Mouse (Mus musculus) intestine, embryonic 15.5 days (tissue): ENCODE measurements around the gene Flnc. TPM values are rescaled to one million over a fixed set of nuclear protein-coding genes. Genes with fewer than 3 reads are reported as not detected.

Experiments
- ATAC-seq: fragments of 200-750 bp; cut with Nextera tagmentation; 2 replicates; pipeline ENCODE4 v1.8.0; 2017; ENCODE audit warnings: moderate TSS enrichment, moderate library complexity
- H3K27ac ChIP-seq: fragments of 300-500 bp; sonication (generic); 2 replicates; pipeline ENCODE4 v1.5.1; 2015; ENCODE audit warnings: mild to moderate bottlenecking, inconsistent platforms
- H3K27me3 ChIP-seq: fragments of 300-500 bp; sonication (generic); replicated peaks from 2 replicates; pipeline ENCODE4 v1.6.1; 2015; ENCODE audit warnings: inconsistent platforms
- H3K36me3 ChIP-seq: fragments of 300-500 bp; sonication (generic); 2 replicates; pipeline ENCODE4 v1.6.1; 2015; ENCODE audit warnings: inconsistent platforms
- H3K4me1 ChIP-seq: fragments of 300-500 bp; sonication (generic); replicated peaks from 2 replicates; pipeline ENCODE4 v1.6.1; 2015; ENCODE audit warnings: inconsistent platforms
- H3K4me2 ChIP-seq: fragments of 300-500 bp; sonication (generic); replicated peaks from 2 replicates; pipeline ENCODE4 v1.6.1; 2015; ENCODE audit warnings: mild to moderate bottlenecking, inconsistent platforms
- H3K4me3 ChIP-seq: fragments of 300-500 bp; sonication (generic); replicated peaks from 2 replicates; pipeline ENCODE4 v1.5.1; 2015; ENCODE audit warnings: inconsistent platforms
- H3K9ac ChIP-seq: fragments of 300-500 bp; sonication (generic); 2 replicates; pipeline ENCODE4 v1.6.1; 2015; ENCODE audit warnings: inconsistent platforms
- H3K9me3 ChIP-seq: fragments of 300-500 bp; sonication (generic); 2 replicates; pipeline ENCODE4 v1.6.1; 2016; ENCODE audit warnings: inconsistent platforms
- WGBS: fragments of 180-500 bp; shearing (Covaris S2); methylation state at CpG from one replicate; pipeline ENCODE4 v1.1.7; 2015; 5-methylcytosine and 5-hydroxymethylcytosine counted together
- polyA plus RNA-seq: library from polyadenylated mRNA; unstranded; fragments of >200 nt; fragmentation: Nextera tagmentation; extraction: Ambion mirVana; gene quantifications from 2 replicates; pipeline ENCODE4 v1.2.1, GENCODE M21; 2015

Flnc gene
- polyA plus RNA-seq, 1 experiment from 2014 or later = 10.1 TPM

- H3K27me3 ChIP-seq = peaks cover 6% of the 10 kb centered on the region
- WGBS = 85% methylated on average over 7 of the region's 7 CpGs
- no peak overlapping the region for H3K9ac ChIP-seq
These were observed 67.1 kb downstream of the Flnc start for GRCm38 (mm10) chr6:29500177-29500576.

GRCm38 (mm10) chr6:29500810-29501209, 67.8 kb downstream of the Flnc start:
- no peak overlapping the region for H3K27ac ChIP-seq
- no peak overlapping the region for H3K4me3 ChIP-seq
- H3K27me3 ChIP-seq = peaks cover 3% of the 10 kb centered on the region
- H3K9ac ChIP-seq = no peak overlapping the region
- H3K9me3 ChIP-seq = no peaks in the 10 kb centered on the region
- WGBS = 92% methylated on average over 6 of the region's 6 CpGs
- no peaks in the 10 kb centered on the region for H3K4me1 ChIP-seq
- H3K4me2 ChIP-seq = no peak overlapping the region
- no peak for ATAC-seq
- no peaks in the 10 kb centered on the region for H3K36me3 ChIP-seq

More at GRCm38 (mm10) chr6:29500177-29500576, 67.1 kb downstream of the Flnc start:
- Histone ChIP-seq H3K4me3 (no peak overlapping the region), H3K4me2 (no peak overlapping the region), H3K4me1 (no peaks in the 10 kb centered on the region), H3K9me3 (no peaks in the 10 kb centered on the region), H3K36me3 (no peaks in the 10 kb centered on the region), H3K27ac (no peak overlapping the region)
- no peak for ATAC-seq

- no peaks in the 10 kb centered on the region; the same call in 1 of the 2 replicates for H3K27me3 ChIP-seq
- no peak overlapping the region for H3K9ac ChIP-seq
- H3K4me3 ChIP-seq = no peak overlapping the region
- WGBS = 88% methylated on average over 1 of the region's 1 CpGs
- no peaks in the 10 kb centered on the region for H3K36me3 ChIP-seq
- H3K4me2 ChIP-seq = no peak overlapping the region
- H3K4me1 ChIP-seq = 0 out of 2 replicates have a peak, but pooled peaks cover 2% of the 10 kb centered on the region
- no peak overlapping the region for H3K27ac ChIP-seq
- H3K9me3 ChIP-seq = no peaks in the 10 kb centered on the region
- no peak for ATAC-seq
These were observed 68.5 kb downstream of the Flnc start for GRCm38 (mm10) chr6:29501599-29501998.

- ATAC-seq = no peak
- no peak overlapping the region for H3K27ac ChIP-seq
- H3K9me3 ChIP-seq = no peaks in the 10 kb centered on the region
- H3K4me3 ChIP-seq = no peak overlapping the region
- H3K4me1 ChIP-seq = peaks cover 19% of the 10 kb centered on the region
- H3K4me2 ChIP-seq = no peak overlapping the region
- WGBS = 86% methylated on average over 5 of the region's 5 CpGs
- no peaks in the 10 kb centered on the region for H3K36me3 ChIP-seq
- H3K9ac ChIP-seq = no peak overlapping the region
- H3K27me3 ChIP-seq = no peaks in the 10 kb centered on the region
These were observed 72.4 kb downstream of the Flnc start for GRCm38 (mm10) chr6:29505493-29505892.

GRCm38 (mm10) chr6:29506834-29507233, 73.8 kb downstream of the Flnc start:
- no peaks in the 10 kb centered on the region for H3K27me3 ChIP-seq
- H3K4me3 ChIP-seq = peak overlapping the region; percentile 54
- H3K9ac ChIP-seq = peak overlapping the region; percentile 57; the same call in 1 of the 2 replicates
- no peaks in the 10 kb centered on the region for H3K9me3 ChIP-seq
- H3K4me1 ChIP-seq = peaks cover 19% of the 10 kb centered on the region
- WGBS = 28% methylated on average over 8 of the region's 8 CpGs
- peak overlapping the region; percentile 83 for H3K4me2 ChIP-seq
- no peaks in the 10 kb centered on the region for H3K36me3 ChIP-seq
- ATAC-seq = no peak
- H3K27ac ChIP-seq = no peak overlapping the region

- Histone ChIP-seq H3K27ac (peak within 1 kb of the TSS; percentile 52; the same call in 1 of the 2 replicates), H3K4me1 (peaks cover 20% of the 10 kb centered on the region), H3K4me2 (peak within 1 kb of the TSS; percentile 83), H3K9ac (peak within 1 kb of the TSS; percentile 57), H3K36me3 (no peaks in the 10 kb centered on the region), H3K4me3 (peak within 1 kb of the TSS; percentile 54), H3K27me3 (no peaks in the 10 kb centered on the region), H3K9me3 (no peaks in the 10 kb centered on the region)
- 1% methylated on average over 47 of the region's 47 CpGs for WGBS
- ATAC-seq = peak; percentile 68
These were observed 74.6 kb downstream of the Flnc start, which contains the start of gene Kcp for GRCm38 (mm10) chr6:29507447-29508309. TSS of gene Kcp (minus strand) at chr6:29507952.

- no peaks in the 10 kb centered on the region for H3K36me3 ChIP-seq
- 26% methylated on average over 2 of the region's 2 CpGs for WGBS
- no peaks in the 10 kb centered on the region for H3K9me3 ChIP-seq
- H3K27ac ChIP-seq = peak overlapping the region; percentile 52; the same call in 1 of the 2 replicates
- H3K4me2 ChIP-seq = no peak overlapping the region; the same call in 1 of the 2 replicates
- H3K27me3 ChIP-seq = no peaks in the 10 kb centered on the region
- no peak overlapping the region for H3K4me3 ChIP-seq
- ATAC-seq = peak; percentile 57
- H3K9ac ChIP-seq = no peak overlapping the region
- peaks cover 29% of the 10 kb centered on the region for H3K4me1 ChIP-seq
These were observed 76.0 kb downstream of the Flnc start for GRCm38 (mm10) chr6:29509086-29509485.

Other genes starting within 250 kb of the Flnc start
- gene Impdh1, start 216.9 kb upstream of the Flnc start, polyA plus RNA-seq = 44.7 and 44.8 TPM in 2 replicates
- gene Hilpda, start 160.8 kb upstream of the Flnc start, polyA plus RNA-seq = 32.4 and 34.6 TPM in 2 replicates
- gene Fam71f2, start 153.7 kb upstream of the Flnc start, polyA plus RNA-seq = 0.24 and 0.39 TPM in 2 replicates
- gene Fam71f1, start 114.1 kb upstream of the Flnc start, polyA plus RNA-seq = not detected in 2 replicates
- 289 and 306 TPM in 2 replicates for gene Calu, start 85.2 kb upstream of the Flnc start, polyA plus RNA-seq
- 0.29 and 0.53 TPM in 2 replicates for gene Opn1sw, start 44.8 kb upstream of the Flnc start, polyA plus RNA-seq
- gene Ccdc136, start 36.9 kb upstream of the Flnc start, polyA plus RNA-seq = 7.4 and 7.7 TPM in 2 replicates
- gene Atp6v1f, start 34.5 kb downstream of the Flnc start, polyA plus RNA-seq = 294 and 331 TPM in 2 replicates
- gene Atp6v1fnb, start 38.2 kb downstream of the Flnc start, polyA plus RNA-seq = 0.24 TPM in 1 of 2 replicates, not detected in the other
- 13.7 and 15.5 TPM in 2 replicates for gene Kcp, start 74.7 kb downstream of the Flnc start, polyA plus RNA-seq
- gene Irf5, start 93.4 kb downstream of the Flnc start, polyA plus RNA-seq = 6.7 and 7.1 TPM in 2 replicates
- gene Tnpo3, start 176.6 kb downstream of the Flnc start, polyA plus RNA-seq = 72.6 and 78.8 TPM in 2 replicates